Mouse (Mus musculus): ENCODE measurements around the gene Snx29. TPM values are rescaled to one million over a fixed set of nuclear protein-coding genes. Genes with fewer than 3 reads are reported as not detected.

Gene Snx29
- total RNA-seq, 1 experiment, result 9.6 TPM

DNA sequence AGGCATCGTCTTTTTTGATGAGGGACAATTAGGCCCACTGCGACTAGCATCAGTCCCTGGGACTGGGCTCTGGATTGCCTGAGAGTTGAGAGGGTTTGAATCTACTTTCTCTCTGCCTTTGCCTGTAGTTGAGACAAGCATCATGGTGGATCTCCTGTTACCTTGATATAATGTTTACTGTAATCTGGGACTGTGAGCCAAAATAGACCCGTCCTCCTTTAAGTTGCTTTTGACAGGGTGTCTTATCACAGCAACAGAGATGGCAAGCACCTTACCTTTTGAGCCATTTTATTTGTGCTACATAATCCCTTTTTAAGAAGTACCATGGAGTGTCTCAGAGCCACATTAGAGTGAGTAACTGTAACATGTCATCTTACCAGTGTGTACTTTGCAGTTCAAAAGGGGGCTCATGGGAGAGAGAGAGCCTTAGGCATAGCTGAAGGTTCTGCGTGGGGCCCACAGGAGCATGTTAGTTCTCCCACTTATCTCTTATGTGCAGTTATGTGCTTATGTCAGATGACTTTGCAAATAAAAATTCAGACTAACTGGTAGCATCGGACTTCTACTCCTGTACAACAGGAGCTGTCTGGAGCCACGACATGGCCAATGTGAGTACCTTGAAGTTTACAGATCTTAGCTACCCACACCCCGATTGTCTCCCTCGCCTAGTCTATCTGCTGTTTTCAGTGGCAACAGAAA lies 261.4 kb downstream of the Snx29 start:
- TF ChIP-seq MAFK (IDR thresholded peaks at IDR 0.05; ENCODE audit: insufficient read depth, low read depth, low read length) (no peak), CHD2 (IDR thresholded peaks at IDR 0.05; ENCODE audit: low read depth, low read length) (no peak), HCFC1 (IDR thresholded peaks at IDR 0.05; ENCODE audit: borderline replicate concordance, insufficient read depth, low read length) (no peak), ZC3H11A (IDR thresholded peaks at IDR 0.05; ENCODE audit: borderline replicate concordance, low read depth, low read length) (no peak), ZNF384 (IDR thresholded peaks at IDR 0.05; ENCODE audit: low read depth, low read length) (no peak)
- H3K9me3 ChIP-seq (ENCODE audit: control insufficient read depth, insufficient read depth, low read depth, low read length), result no peaks in the 10 kb centered on the region
- no peak for DNase-seq (ENCODE audit: low read depth, low spot score)
- in situ Hi-C loops (cut with MboI; ENCODE audit: low sequenced_read_pairs in 2 of 2, unreplicated experiment in 2 of 2), result no loop called here
- no peaks in the 10 kb centered on the region for H3K4me1 ChIP-seq (ENCODE audit: control insufficient read depth in 2 of 2, insufficient read depth in 2 of 2, low read length in 2 of 2, poor library complexity in 1 of 2)
- H3K27ac ChIP-seq (ENCODE audit: insufficient read depth, low read depth, low read length, poor library complexity, severe bottlenecking), result no peak overlapping the region
- H3K9ac ChIP-seq (ENCODE audit: insufficient read depth, low read depth, low read length, poor library complexity, severe bottlenecking), result no peak overlapping the region
- no peak overlapping the region for H3K4me3 ChIP-seq (ENCODE audit: insufficient read depth in 1 of 2, low read depth in 1 of 2, low read length in 2 of 2, poor library complexity in 1 of 2, severe bottlenecking in 1 of 2)
- no peaks in the 10 kb centered on the region for H3K36me3 ChIP-seq (ENCODE audit: control insufficient read depth, insufficient read depth, low read length, poor library complexity, severe bottlenecking)

DNA sequence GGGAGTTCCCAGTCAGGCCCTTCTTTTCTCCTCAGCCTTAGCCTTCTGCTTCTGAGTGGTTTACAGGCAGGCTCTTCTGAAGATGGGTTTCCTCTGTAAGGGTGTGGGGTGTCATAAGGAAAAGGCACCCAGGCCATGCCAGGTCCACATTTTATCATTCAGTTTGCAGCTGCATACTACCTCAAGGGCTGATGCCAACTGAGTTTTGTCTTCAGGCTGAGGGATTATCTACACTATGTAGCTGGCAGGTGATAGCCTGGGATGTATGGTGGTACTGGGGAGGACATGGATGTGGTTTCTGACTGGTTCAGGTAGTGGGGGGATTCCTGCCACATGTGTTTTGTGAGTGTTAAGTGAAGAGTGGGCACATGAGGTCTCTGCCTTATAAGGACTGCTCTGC lies 266.0 kb downstream of the Snx29 start:
- H3K36me3 ChIP-seq (ENCODE audit: control insufficient read depth, insufficient read depth, low read length, poor library complexity, severe bottlenecking), result no peaks in the 10 kb centered on the region
- H3K4me1 ChIP-seq (ENCODE audit: control insufficient read depth in 2 of 2, insufficient read depth in 2 of 2, low read length in 2 of 2, poor library complexity in 1 of 2), result no peaks in the 10 kb centered on the region
- H3K4me3 ChIP-seq (ENCODE audit: insufficient read depth in 1 of 2, low read depth in 1 of 2, low read length in 2 of 2, poor library complexity in 1 of 2, severe bottlenecking in 1 of 2), result no peak overlapping the region
- in situ Hi-C loops (cut with MboI; ENCODE audit: low sequenced_read_pairs in 2 of 2, unreplicated experiment in 2 of 2), result no loop called here
- H3K27ac ChIP-seq (ENCODE audit: insufficient read depth, low read depth, low read length, poor library complexity, severe bottlenecking), result no peak overlapping the region
- DNase-seq (ENCODE audit: low read depth, low spot score), result no peak
- TF ChIP-seq MAFK (IDR thresholded peaks at IDR 0.05; ENCODE audit: insufficient read depth, low read depth, low read length), result no peak
- no peak for TF ChIP-seq HCFC1 (IDR thresholded peaks at IDR 0.05; ENCODE audit: borderline replicate concordance, insufficient read depth, low read length)
- no peak for TF ChIP-seq ZC3H11A (IDR thresholded peaks at IDR 0.05; ENCODE audit: borderline replicate concordance, low read depth, low read length)
- no peak for TF ChIP-seq ZNF384 (IDR thresholded peaks at IDR 0.05; ENCODE audit: low read depth, low read length)
- TF ChIP-seq CHD2 (IDR thresholded peaks at IDR 0.05; ENCODE audit: low read depth, low read length), result no peak
- no peaks in the 10 kb centered on the region for H3K9me3 ChIP-seq (ENCODE audit: control insufficient read depth, insufficient read depth, low read depth, low read length)
- no peak overlapping the region for H3K9ac ChIP-seq (ENCODE audit: insufficient read depth, low read depth, low read length, poor library complexity, severe bottlenecking)

DNA sequence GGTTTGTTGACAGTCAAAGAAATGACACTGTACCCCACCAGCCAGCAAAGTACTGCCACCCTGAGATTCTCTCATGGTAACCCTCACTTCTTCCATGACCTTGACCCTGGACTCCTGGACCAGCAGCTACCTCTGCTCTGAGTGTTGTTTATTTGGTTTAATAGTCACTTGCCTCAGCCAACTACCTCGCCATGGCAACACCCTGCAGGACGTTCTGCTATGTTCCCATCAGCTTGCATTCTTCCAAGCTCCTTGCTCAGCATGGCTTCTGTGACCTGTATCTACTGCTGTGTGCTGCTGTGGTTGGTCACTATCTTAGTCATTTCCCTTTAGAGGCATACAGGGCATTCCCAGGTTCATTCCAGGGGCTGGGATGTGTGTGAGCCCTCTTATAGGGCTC lies 266.6 kb downstream of the Snx29 start:
- Histone ChIP-seq H3K36me3 (ENCODE audit: control insufficient read depth, insufficient read depth, low read length, poor library complexity, severe bottlenecking) (no peaks in the 10 kb centered on the region), H3K4me1 (ENCODE audit: control insufficient read depth in 2 of 2, insufficient read depth in 2 of 2, low read length in 2 of 2, poor library complexity in 1 of 2) (no peaks in the 10 kb centered on the region), H3K9ac (ENCODE audit: insufficient read depth, low read depth, low read length, poor library complexity, severe bottlenecking) (no peak overlapping the region), H3K27ac (ENCODE audit: insufficient read depth, low read depth, low read length, poor library complexity, severe bottlenecking) (no peak overlapping the region), H3K4me3 (ENCODE audit: insufficient read depth in 1 of 2, low read depth in 1 of 2, low read length in 2 of 2, poor library complexity in 1 of 2, severe bottlenecking in 1 of 2) (no peak overlapping the region), H3K9me3 (ENCODE audit: control insufficient read depth, insufficient read depth, low read depth, low read length) (no peaks in the 10 kb centered on the region)
- DNase-seq (ENCODE audit: low read depth, low spot score), result no peak
- in situ Hi-C loops (cut with MboI; ENCODE audit: low sequenced_read_pairs in 2 of 2, unreplicated experiment in 2 of 2), result no loop called here
- TF ChIP-seq CHD2 (IDR thresholded peaks at IDR 0.05; ENCODE audit: low read depth, low read length) (no peak), MAFK (IDR thresholded peaks at IDR 0.05; ENCODE audit: insufficient read depth, low read depth, low read length) (no peak)

DNA sequence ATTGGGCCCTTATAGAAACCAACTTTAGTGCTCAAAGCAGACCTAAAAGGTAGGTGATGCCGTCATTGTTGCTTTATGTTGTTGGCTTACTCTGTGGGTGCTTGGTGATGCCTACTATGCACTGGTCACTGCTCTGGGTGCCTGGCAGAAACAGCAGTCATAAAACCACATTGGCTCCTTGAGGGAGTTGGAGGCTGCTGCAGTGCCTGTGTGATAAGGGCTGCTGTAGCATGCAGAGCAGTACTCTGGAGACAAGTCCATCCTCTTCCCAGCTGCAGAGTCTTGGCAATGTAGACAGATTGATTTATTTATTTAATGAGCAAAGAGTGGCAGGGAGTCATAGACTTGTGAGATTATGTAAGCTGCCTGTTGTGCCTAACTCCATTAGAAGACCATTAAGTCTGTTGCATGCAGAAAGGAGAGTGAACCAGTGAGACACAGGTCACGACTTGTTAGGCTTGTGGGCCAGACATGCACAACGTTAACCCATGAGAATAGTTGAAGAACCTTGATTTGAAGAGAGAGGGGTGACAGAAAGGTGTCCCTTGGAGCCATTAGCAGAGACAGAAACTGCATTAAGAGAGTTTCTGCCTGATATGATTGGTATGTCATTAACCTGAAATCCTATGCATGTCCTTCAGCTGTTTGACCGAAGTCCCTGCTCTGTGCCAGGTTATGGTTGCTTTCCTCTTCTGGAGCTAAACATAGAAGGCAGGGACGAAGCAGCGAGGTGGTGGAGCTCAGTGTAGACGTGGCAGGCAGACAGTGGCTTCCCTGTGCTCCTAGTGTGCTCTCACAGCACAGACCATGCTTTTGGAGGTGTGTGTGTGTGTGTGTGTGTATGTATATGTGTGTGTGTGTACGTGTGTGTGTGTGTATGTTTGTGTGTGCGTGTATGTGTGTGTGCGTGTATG lies 267.3 kb downstream of the Snx29 start:
- Histone ChIP-seq H3K4me3 (ENCODE audit: insufficient read depth in 1 of 2, low read depth in 1 of 2, low read length in 2 of 2, poor library complexity in 1 of 2, severe bottlenecking in 1 of 2) (no peak overlapping the region), H3K27ac (ENCODE audit: insufficient read depth, low read depth, low read length, poor library complexity, severe bottlenecking) (no peak overlapping the region), H3K9me3 (ENCODE audit: control insufficient read depth, insufficient read depth, low read depth, low read length) (no peaks in the 10 kb centered on the region), H3K9ac (ENCODE audit: insufficient read depth, low read depth, low read length, poor library complexity, severe bottlenecking) (no peak overlapping the region), H3K36me3 (ENCODE audit: control insufficient read depth, insufficient read depth, low read length, poor library complexity, severe bottlenecking) (no peaks in the 10 kb centered on the region), H3K4me1 (ENCODE audit: control insufficient read depth in 2 of 2, insufficient read depth in 2 of 2, low read length in 2 of 2, poor library complexity in 1 of 2) (no peaks in the 10 kb centered on the region)
- in situ Hi-C loops (cut with MboI; ENCODE audit: low sequenced_read_pairs in 2 of 2, unreplicated experiment in 2 of 2), result no loop called here
- no peak for DNase-seq (ENCODE audit: low read depth, low spot score)
- TF ChIP-seq ZNF384 (IDR thresholded peaks at IDR 0.05; ENCODE audit: low read depth, low read length), result no peak
- no peak for TF ChIP-seq ZC3H11A (IDR thresholded peaks at IDR 0.05; ENCODE audit: borderline replicate concordance, low read depth, low read length)
- TF ChIP-seq CHD2 (IDR thresholded peaks at IDR 0.05; ENCODE audit: low read depth, low read length), result no peak
- no peak for TF ChIP-seq MAFK (IDR thresholded peaks at IDR 0.05; ENCODE audit: insufficient read depth, low read depth, low read length)
- TF ChIP-seq HCFC1 (IDR thresholded peaks at IDR 0.05; ENCODE audit: borderline replicate concordance, insufficient read depth, low read length), result no peak
